Mouse (Mus musculus) embryonic facial prominence, embryonic 14.5 days (tissue): ENCODE results near the gene Olr1. TPM values are rescaled to one million over a fixed set of nuclear protein-coding genes. Genes with fewer than 3 reads are reported as not detected.
"Not testable (repeated sequence)": the region's sequence is repeated elsewhere in the genome, so short reads cannot be mapped to it uniquely, and the experiment has no call there.

Experiments
- ATAC-seq: fragments of 200-750 bp; cut with Nextera tagmentation; 2 replicates; pipeline ENCODE4 v1.8.0; 2017; ENCODE audit warnings: low read depth, moderate number of reproducible peaks, moderate TSS enrichment
- DNase-seq: peaks from one replicate; pipeline ENCODE4 v3.0.0-alpha.2; 2015; ENCODE audit warnings: low spot score
- H3K27ac ChIP-seq: fragments of 300-500 bp; sonication (generic); replicated peaks from 2 replicates; pipeline ENCODE4 v1.5.1; 2014; ENCODE audit warnings: low read depth, mild to moderate bottlenecking, low read length, moderate library complexity
- H3K27me3 ChIP-seq: fragments of 300-500 bp; sonication (generic); replicated peaks from 2 replicates; pipeline ENCODE4 v1.6.1; 2014; ENCODE audit warnings: low read length; ENCODE audit not compliant: control insufficient read depth, insufficient read depth
- H3K36me3 ChIP-seq: fragments of 300-500 bp; sonication (generic); 2 replicates; pipeline ENCODE4 v1.6.1; 2014; ENCODE audit warnings: low read length, mixed read lengths; ENCODE audit not compliant: control insufficient read depth, insufficient read depth
- H3K4me1 ChIP-seq: fragments of 300-500 bp; sonication (generic); 2 replicates; pipeline ENCODE4 v1.6.1; 2014; ENCODE audit warnings: antibody characterized with exemption, low read length; ENCODE audit not compliant: control insufficient read depth, insufficient read depth
- H3K4me2 ChIP-seq: fragments of 300-500 bp; sonication (generic); 2 replicates; pipeline ENCODE4 v1.6.1; 2014; ENCODE audit warnings: low read depth, mild to moderate bottlenecking, low read length, moderate library complexity, mixed read lengths
- H3K4me3 ChIP-seq: fragments of 300-500 bp; sonication (generic); 2 replicates; pipeline ENCODE4 v1.5.1; 2014; ENCODE audit warnings: low read depth, mild to moderate bottlenecking, low read length
- H3K9ac ChIP-seq: fragments of 300-500 bp; sonication (generic); 2 replicates; pipeline ENCODE4 v1.6.1; 2014; ENCODE audit warnings: low read depth, mild to moderate bottlenecking, low read length, moderate library complexity, mixed read lengths
- H3K9me3 ChIP-seq: fragments of 300-500 bp; sonication (generic); 2 replicates; pipeline ENCODE4 v1.6.1; 2016; ENCODE audit warnings: low read length; ENCODE audit not compliant: control insufficient read depth
- WGBS: fragments of 180-500 bp; shearing (Covaris S2); extraction: QIAGEN DNeasy Blood & Tissue Kit; methylation state at CpG from one replicate; pipeline ENCODE4 v1.1.7; 2014; 5-methylcytosine and 5-hydroxymethylcytosine counted together
- polyA plus RNA-seq: library from polyadenylated mRNA; unstranded; fragments of >200 nt; fragmentation: Nextera tagmentation; extraction: Ambion mirVana; gene quantifications from 2 replicates; pipeline ENCODE4 v1.2.1, GENCODE M21; 2014

Gene Olr1
- polyA plus RNA-seq, 1 experiment from 2014 or later = 0.06 TPM

DNA sequence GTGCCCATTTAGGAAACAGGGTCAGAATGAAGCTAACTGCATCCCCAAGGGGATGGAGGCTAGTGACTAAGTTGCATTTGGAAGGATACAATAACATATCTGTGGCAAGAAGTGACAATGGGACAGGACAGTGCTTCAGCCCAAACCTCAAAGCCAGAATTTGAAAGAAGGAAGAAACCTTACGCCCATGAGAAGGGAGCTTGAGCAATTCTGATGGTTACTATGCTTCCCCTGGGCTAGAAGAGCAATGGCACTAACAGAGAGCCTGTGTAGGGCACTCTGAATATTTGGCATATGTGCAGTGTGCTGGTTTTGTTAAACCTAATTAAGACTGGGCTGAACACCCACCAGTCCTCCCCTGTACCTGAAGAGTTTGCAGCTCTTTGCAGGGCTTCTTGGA, 7.4 kb downstream of the Olr1 start:
- 93% methylated on average over 1 of the region's 1 CpGs for WGBS
- not testable (repeated sequence) for ATAC-seq, H3K4me3 ChIP-seq, H3K36me3 ChIP-seq, H3K9ac ChIP-seq, DNase-seq, H3K27ac ChIP-seq, H3K4me2 ChIP-seq, H3K4me1 ChIP-seq, H3K27me3 ChIP-seq, H3K9me3 ChIP-seq

DNA sequence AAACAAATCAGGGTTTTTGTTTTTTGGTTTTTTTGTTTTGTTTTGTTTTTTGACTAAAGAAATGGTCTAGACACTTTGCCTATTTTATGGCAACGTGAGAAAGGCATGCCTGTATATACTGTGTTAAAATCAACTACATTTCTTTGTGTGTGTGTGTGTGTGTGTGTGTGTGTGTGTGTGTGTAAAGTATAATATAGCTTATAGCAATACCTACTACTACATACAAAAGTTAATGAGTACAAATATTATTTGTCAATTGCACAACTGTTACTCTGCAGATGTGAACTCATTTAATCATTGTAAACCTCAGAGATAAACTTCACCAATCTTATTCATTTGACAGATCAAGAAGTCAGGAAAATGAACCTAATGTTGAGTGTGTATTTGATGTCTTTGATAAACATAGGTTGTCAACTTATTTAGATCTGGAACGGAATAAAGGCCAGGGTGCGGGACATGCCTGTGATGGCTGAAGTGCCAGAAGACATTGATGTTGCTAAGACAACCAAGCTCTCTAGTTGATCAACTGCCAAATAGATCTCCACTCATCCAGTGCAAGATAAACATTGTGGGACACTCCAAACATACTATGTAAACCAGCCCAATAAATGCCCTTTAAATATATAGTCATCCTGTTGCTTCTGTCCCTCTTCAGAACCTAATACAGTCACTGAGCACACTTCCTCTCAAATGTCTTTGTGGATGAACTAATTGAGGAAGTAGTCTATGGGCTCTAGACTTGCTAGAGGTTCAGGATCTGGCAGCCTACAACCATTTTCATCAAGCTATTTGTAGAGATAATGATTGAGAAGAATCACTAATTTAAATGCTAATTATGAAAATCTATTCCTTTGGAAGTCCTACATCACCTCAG, 9.4 kb downstream of the Olr1 start:
- H3K9me3 ChIP-seq = no peaks in the 10 kb centered on the region
- WGBS = 86% methylated on average over 3 of the region's 3 CpGs
- DNase-seq = no peak
- no peak for ATAC-seq
- no peaks in the 10 kb centered on the region for H3K4me1 ChIP-seq
- H3K4me3 ChIP-seq = no peak overlapping the region
- H3K36me3 ChIP-seq = no peaks in the 10 kb centered on the region
- H3K9ac ChIP-seq = no peak overlapping the region
- H3K4me2 ChIP-seq = no peak overlapping the region
- no peak overlapping the region for H3K27ac ChIP-seq
- no peaks in the 10 kb centered on the region for H3K27me3 ChIP-seq

DNA sequence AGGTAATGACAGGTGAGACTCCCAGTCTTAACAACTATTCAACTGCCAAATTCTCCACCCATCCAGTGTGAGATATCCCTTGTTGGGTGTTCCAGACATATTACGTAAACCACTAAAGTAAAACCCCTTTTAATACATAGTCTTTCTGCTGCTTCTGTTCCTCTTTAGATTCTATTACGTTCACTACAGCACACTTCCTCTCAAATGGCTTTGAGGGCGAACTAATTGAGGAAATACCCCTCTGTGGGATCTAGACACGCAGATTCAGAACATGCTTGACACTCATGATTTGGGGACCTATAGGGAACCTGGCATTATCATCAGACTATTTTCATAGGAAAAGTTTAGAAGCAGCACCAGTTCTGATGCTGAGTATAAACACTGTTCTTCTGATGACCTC, 12.0 kb downstream of the Olr1 start:
- WGBS = 74% methylated on average over 4 of the region's 4 CpGs
- no peak for ATAC-seq
- Histone ChIP-seq H3K4me3 (no peak overlapping the region), H3K9ac (no peak overlapping the region), H3K27ac (no peak overlapping the region), H3K9me3 (no peaks in the 10 kb centered on the region), H3K4me1 (no peaks in the 10 kb centered on the region), H3K4me2 (no peak overlapping the region), H3K36me3 (no peaks in the 10 kb centered on the region), H3K27me3 (no peaks in the 10 kb centered on the region)
- DNase-seq = no peak

DNA sequence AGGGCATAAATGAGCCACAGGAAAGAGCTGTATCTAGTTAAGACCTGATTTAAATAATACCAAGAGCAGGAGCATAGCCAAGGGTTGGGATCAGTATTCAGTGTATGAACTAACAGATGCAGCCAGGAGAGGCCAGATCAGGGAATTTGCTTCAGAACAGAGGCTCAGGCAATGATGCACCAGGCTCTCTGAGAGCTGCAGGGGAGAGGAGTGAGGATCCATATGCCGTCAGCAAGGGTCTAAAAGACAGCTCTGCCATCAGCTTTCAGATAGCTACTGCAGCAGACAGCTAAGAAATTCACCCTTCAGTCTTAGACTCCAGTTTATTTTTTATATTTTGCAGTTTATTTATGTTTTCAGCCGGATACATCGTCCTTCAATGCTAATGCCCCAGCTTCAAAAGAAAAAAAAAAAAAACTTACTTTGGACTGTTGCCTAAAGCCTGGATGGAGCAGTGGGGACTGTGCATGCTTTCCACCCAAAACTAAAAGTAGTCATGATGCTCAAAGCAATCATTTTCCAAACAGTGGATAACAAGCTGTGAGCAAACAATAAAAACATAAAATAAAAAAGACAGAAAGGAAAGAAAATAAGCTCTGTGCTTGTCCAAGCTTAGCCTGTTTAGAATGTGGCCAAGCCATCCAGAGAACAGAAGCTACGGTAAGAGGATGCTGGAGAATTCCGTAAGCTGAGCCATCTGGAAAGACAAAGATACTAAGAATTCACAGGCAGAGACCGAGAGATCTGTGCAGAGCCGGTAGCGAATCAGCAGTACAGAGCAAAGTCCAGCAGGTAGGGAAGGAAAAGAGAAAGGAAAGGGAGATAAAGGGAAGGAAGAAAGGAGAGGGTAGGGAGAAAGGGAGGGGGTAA, 26.6 kb downstream of the Olr1 start:
- Histone ChIP-seq H3K36me3 (no peaks in the 10 kb centered on the region), H3K27me3 (no peaks in the 10 kb centered on the region), H3K4me2 (peak overlapping the region; percentile 26; the same call in 1 of the 2 replicates), H3K27ac (peak overlapping the region; percentile 11; the same call in 1 of the 2 replicates), H3K4me3 (no peak overlapping the region), H3K9me3 (no peaks in the 10 kb centered on the region), H3K9ac (no peak overlapping the region), H3K4me1 (no peaks in the 10 kb centered on the region)
- DNase-seq (peak; percentile 73), ATAC-seq (no peak; the same call in 1 of the 2 replicates)
- WGBS = 50% methylated on average over 8 of the region's 8 CpGs

DNA sequence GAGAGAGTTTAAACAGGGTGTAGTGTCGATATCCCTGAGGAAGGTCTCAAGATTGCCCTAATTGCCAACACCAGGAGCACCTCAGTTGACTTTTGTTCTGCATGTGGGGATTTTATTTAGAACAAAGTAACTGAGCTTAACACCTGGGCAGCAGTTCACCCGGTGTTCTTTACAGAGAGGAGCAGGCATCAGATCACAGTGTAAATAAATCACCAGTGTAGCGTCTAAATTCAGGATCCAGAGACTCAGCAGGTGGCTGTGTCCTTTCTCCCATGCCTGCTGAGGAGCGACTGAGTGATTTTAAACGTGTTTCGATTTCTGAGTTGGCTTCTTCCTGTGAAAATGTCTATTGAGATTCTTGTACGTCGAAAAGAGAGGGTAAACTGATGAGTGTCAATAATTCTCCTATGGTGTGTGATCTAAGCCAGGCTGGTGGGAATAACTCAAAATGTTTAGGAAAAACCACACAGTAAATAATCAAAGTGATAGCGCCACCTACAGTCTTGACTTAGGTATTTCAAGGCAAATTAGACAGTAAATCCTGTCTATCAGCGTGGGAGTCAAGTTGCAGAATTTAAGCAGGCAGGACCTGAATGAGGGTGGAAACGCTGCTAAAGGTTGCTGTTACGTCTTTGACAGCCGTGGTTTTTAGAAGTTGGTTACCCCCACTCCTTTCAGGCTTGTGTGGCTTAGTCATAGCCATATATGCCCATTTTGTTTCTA, 30.4 kb downstream of the Olr1 start:
- no peak overlapping the region for H3K4me3 ChIP-seq
- 29% methylated on average over 13 of the region's 13 CpGs for WGBS
- H3K4me1 ChIP-seq = no peaks in the 10 kb centered on the region
- no peak overlapping the region for H3K4me2 ChIP-seq
- no peaks in the 10 kb centered on the region for H3K36me3 ChIP-seq
- no peaks in the 10 kb centered on the region for H3K27me3 ChIP-seq
- H3K9ac ChIP-seq = no peak overlapping the region
- no peak overlapping the region for H3K27ac ChIP-seq
- DNase-seq = peak; percentile 43
- no peak for ATAC-seq
- no peaks in the 10 kb centered on the region for H3K9me3 ChIP-seq

DNA sequence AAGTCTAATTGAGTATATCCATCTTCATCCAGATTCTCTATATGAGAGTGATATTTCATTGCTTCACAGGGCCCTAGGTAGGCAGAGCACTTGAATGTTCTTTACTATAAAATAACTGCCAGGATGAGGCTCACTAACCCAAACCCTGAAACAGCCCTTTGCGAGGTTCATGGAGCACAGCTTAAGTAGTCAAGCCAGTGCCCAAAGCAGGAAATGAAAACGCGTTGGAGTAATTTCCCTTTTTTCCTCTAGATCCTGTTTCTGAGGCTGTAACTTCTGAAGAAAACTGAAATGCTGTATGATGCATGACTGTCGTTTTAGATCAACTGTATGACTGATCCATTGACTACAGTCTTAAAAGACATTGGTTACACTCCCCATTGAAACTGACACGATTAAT, 34.3 kb downstream of the Olr1 start:
- no peaks in the 10 kb centered on the region for H3K4me1 ChIP-seq
- H3K4me3 ChIP-seq = no peak overlapping the region
- ATAC-seq = no peak
- no peaks in the 10 kb centered on the region for H3K36me3 ChIP-seq
- no peaks in the 10 kb centered on the region for H3K9me3 ChIP-seq
- H3K27me3 ChIP-seq = no peaks in the 10 kb centered on the region
- H3K9ac ChIP-seq = no peak overlapping the region
- no peak overlapping the region for H3K4me2 ChIP-seq
- no peak overlapping the region for H3K27ac ChIP-seq
- DNase-seq = no peak
- WGBS = 74% methylated on average over 5 of the region's 5 CpGs

DNA sequence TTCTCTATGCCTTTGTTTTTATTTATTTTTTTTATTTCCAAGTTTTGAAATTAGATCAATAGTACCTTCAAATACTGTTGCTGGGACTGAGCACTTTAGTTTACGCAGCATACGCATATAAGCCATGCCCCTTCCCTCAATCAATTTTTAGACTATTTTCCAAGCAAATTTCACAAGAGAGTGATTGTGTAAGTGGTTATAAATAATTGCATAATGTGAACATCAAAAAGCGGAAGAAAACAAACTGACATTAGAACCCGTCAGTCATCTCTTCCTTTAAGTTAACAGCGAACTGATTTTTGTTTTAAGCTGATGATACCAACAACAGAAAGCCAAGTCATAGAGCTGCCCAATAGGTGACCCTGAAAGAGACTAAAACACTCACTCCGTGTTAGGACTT, 35.6 kb downstream of the Olr1 start:
- no peaks in the 10 kb centered on the region for H3K36me3 ChIP-seq
- no peak overlapping the region for H3K27ac ChIP-seq
- no peak for DNase-seq
- no peak for ATAC-seq
- 87% methylated on average over 6 of the region's 6 CpGs for WGBS
- H3K4me3 ChIP-seq = no peak overlapping the region
- no peak overlapping the region for H3K4me2 ChIP-seq
- H3K4me1 ChIP-seq = no peaks in the 10 kb centered on the region
- H3K9me3 ChIP-seq = no peaks in the 10 kb centered on the region
- H3K9ac ChIP-seq = no peak overlapping the region
- H3K27me3 ChIP-seq = no peaks in the 10 kb centered on the region

DNA sequence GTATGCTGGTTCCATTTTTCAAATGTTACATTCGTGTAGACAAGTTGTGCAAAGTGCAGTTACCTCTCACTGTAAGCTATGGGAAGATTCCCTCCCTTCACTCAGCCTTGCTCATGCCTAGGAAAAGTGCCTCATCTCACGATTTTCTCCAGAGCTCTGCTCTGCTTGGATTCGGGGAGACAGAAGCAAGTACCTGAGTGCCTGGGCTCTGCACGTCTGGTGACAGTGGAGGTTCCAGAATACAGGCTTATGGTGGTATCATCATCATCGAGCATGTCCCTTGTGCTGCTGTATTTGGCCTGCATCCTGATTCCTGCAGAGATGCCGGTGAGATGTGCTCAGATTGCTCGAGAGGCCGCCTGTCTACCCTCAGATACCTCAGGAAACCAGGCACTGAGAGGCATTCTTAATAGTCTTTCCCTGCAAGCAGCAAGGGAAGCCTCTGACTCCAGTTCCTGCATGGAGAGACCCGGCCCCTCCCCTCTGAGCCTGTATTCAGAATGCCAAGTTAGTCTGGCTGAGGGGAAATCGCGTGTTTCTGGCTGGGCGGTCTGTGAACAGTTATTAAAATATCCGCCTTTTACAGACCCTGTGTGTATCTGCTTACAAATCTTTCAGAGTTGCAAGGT, 55.4 kb downstream of the Olr1 start, which contains the start of gene Clec1a:
Clec1a (minus strand) TSS at position 590 of the 629 bp plus-strand sequence.
- Histone ChIP-seq H3K27me3 (no peaks in the 10 kb centered on the region), H3K27ac (no peak within 1 kb of the TSS), H3K4me2 (peak within 1 kb of the TSS; percentile 12; the same call in 1 of the 2 replicates), H3K9ac (no peak within 1 kb of the TSS), H3K9me3 (no peaks in the 10 kb centered on the region), H3K36me3 (no peaks in the 10 kb centered on the region), H3K4me3 (no peak within 1 kb of the TSS), H3K4me1 (no peaks in the 10 kb centered on the region)
- DNase-seq = peak; percentile 51
- WGBS = 45% methylated on average over 13 of the region's 13 CpGs
- ATAC-seq = no peak
